ENCODE assay signal across 8 mouse cellular contexts in the genomic region with DNA sequence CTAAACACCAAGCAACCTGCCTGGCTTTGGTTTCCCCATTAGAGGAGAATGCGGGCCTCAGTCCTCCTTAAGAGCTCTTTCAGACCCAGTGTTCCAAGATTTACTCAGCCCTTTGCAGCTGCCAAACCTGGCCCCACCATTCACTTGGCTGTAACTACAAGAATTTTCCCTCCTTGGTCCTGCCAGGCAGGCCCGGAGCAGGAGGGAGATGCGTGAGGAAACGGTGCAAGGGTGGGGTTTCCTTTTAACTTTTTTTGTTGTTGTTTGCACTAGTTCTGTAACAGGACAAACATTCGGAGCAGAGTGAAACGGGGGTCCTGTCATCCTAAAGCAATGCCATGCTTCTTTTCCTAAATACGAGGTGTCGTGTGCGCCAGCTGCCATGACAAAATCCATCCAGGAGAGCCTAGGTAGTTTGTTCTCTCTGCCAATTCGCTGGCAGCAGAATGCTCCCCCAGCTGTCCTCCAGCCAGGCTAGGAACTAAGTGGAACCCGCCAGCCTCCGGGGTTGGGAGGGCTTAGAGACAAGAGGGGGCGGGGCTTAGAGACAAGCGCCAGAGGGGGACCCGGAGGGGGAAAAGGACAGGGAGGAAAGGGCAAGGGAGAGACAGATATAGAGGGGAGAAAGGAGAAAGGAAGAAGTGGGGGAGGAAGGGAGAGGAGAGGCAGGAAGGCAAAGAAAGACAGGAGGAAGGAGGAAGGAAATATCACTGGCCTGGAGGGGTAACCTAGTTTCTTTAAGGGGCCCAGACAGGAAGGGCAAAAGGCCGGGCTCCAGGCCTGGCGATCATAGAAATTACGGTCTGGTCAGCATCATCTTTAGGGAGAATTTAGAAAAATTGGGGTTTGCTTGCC. TPM values are rescaled to one million over a fixed set of nuclear protein-coding genes. Genes with fewer than 3 reads are reported as not detected.
DNase-seq lines count a peak whose midpoint lies in the region; ATAC-seq and TF ChIP-seq lines count a peak whose summit lies in the region.

No protein-coding gene starts in this region.

- 37% methylated on average over 18 of the region's 18 CpGs for whole genome bisulfite sequencing in hindbrain, embryonic 12.5 days
- WGBS in limb, embryonic 15.5 days, result 19% methylated on average over 18 of the region's 18 CpGs
- WGBS in midbrain, embryonic 12.5 days, result 42% methylated on average over 18 of the region's 18 CpGs
- WGBS in stomach, postnatal 0 days, result 16% methylated on average over 18 of the region's 18 CpGs

- no peaks in the 10 kb centered on the region for H3K27me3 ChIP-seq in hindbrain, embryonic 12.5 days
- H3K27me3 ChIP-seq in limb, embryonic 15.5 days, result no peaks in the 10 kb centered on the region
- H3K27me3 ChIP-seq in midbrain, embryonic 12.5 days, result no peaks in the 10 kb centered on the region
- no peaks in the 10 kb centered on the region for H3K27me3 ChIP-seq in stomach, postnatal 0 days (ENCODE audit: control insufficient read depth, insufficient read depth, low read length)

- peak overlapping the region; percentile 23; the same call in 1 of the 2 replicates for H3K4me2 ChIP-seq in hindbrain, embryonic 12.5 days (replicated peaks)
- H3K4me2 ChIP-seq in limb, embryonic 15.5 days, result peak overlapping the region; percentile 28
- H3K4me2 ChIP-seq in midbrain, embryonic 12.5 days (replicated peaks), result peak overlapping the region; percentile 25
- peak overlapping the region; percentile 24 for H3K4me2 ChIP-seq in stomach, postnatal 0 days (replicated peaks; ENCODE audit: low read depth)

- peak; percentile 37 for TF ChIP-seq EP300 in stomach, postnatal 0 days (optimal IDR thresholded peaks at IDR 0.05)

- H3K27ac ChIP-seq in bone marrow macrophage, adult 2 months (ENCODE audit: insufficient read depth, low read depth, low read length), result peak overlapping the region; percentile 51
- no peak overlapping the region for H3K27ac ChIP-seq in hindbrain, embryonic 12.5 days
- H3K27ac ChIP-seq in limb, embryonic 15.5 days, result peak overlapping the region; percentile 91
- H3K27ac ChIP-seq in midbrain, embryonic 12.5 days (replicated peaks), result no peak overlapping the region
- peak overlapping the region; percentile 86 for H3K27ac ChIP-seq in stomach, postnatal 0 days (replicated peaks)

- H3K9me3 ChIP-seq in hindbrain, embryonic 12.5 days (replicated peaks), result no peaks in the 10 kb centered on the region
- no peaks in the 10 kb centered on the region for H3K9me3 ChIP-seq in limb, embryonic 15.5 days
- no peaks in the 10 kb centered on the region for H3K9me3 ChIP-seq in midbrain, embryonic 12.5 days
- no peaks in the 10 kb centered on the region for H3K9me3 ChIP-seq in stomach, postnatal 0 days (ENCODE audit: control insufficient read depth, low read length)

- TF ChIP-seq POLR2A in bone marrow macrophage, adult 2 months (IDR thresholded peaks at IDR 0.05; ENCODE audit: borderline replicate concordance, low read depth, low read length), result no peak

- no peak overlapping the region for H3K9ac ChIP-seq in hindbrain, embryonic 12.5 days
- no peak overlapping the region for H3K9ac ChIP-seq in limb, embryonic 15.5 days
- H3K9ac ChIP-seq in midbrain, embryonic 12.5 days (replicated peaks), result no peak overlapping the region
- no peak overlapping the region for H3K9ac ChIP-seq in stomach, postnatal 0 days (ENCODE audit: low read length)

- DNase-seq in MN1 (ENCODE audit: low spot score), result peak; percentile 73
- peak; percentile 78 for DNase-seq in gastrocnemius, adult 18-20 months (ENCODE audit: low spot score)
- DNase-seq in stomach, postnatal 0 days (ENCODE audit: low spot score), result peak; percentile 53

- peaks cover 38% of the 10 kb centered on the region for H3K4me1 ChIP-seq in bone marrow macrophage, adult 2 months (ENCODE audit: control insufficient read depth, insufficient read depth, low read length)
- peaks cover 19% of the 10 kb centered on the region for H3K4me1 ChIP-seq in hindbrain, embryonic 12.5 days
- peaks cover 52% of the 10 kb centered on the region for H3K4me1 ChIP-seq in limb, embryonic 15.5 days
- peaks cover 15% of the 10 kb centered on the region for H3K4me1 ChIP-seq in midbrain, embryonic 12.5 days
- H3K4me1 ChIP-seq in stomach, postnatal 0 days (replicated peaks; ENCODE audit: control insufficient read depth, insufficient read depth), result peaks cover 3% of the 10 kb centered on the region; the same call in 1 of the 2 replicates

- H3K36me3 ChIP-seq in hindbrain, embryonic 12.5 days, result no peaks in the 10 kb centered on the region
- H3K36me3 ChIP-seq in limb, embryonic 15.5 days, result no peaks in the 10 kb centered on the region
- no peaks in the 10 kb centered on the region for H3K36me3 ChIP-seq in midbrain, embryonic 12.5 days
- H3K36me3 ChIP-seq in stomach, postnatal 0 days (ENCODE audit: control insufficient read depth, insufficient read depth, low read length), result no peaks in the 10 kb centered on the region

- H3K4me3 ChIP-seq in bone marrow macrophage, adult 2 months (ENCODE audit: insufficient read depth, low read length), result peak overlapping the region; percentile 2; the same call in 1 of the 2 replicates
- no peak overlapping the region for H3K4me3 ChIP-seq in hindbrain, embryonic 12.5 days
- H3K4me3 ChIP-seq in limb, embryonic 15.5 days, result no peak overlapping the region
- H3K4me3 ChIP-seq in midbrain, embryonic 12.5 days, result no peak overlapping the region
- H3K4me3 ChIP-seq in stomach, postnatal 0 days (ENCODE audit: low read depth, low read length), result no peak overlapping the region

- no peak for TF ChIP-seq CTCF in bone marrow macrophage, adult 2 months (IDR thresholded peaks at IDR 0.05; ENCODE audit: low read depth, low read length)
- TF ChIP-seq CTCF in stomach, postnatal 0 days (IDR thresholded peaks at IDR 0.05; ENCODE audit: low read depth), result 0 out of 2 replicates have a peak, but pooled peaks have one; percentile 1

- ATAC-seq in hindbrain, embryonic 12.5 days (ENCODE audit: low FRiP score), result no peak
- peak; percentile 62 for ATAC-seq in limb, embryonic 15.5 days (ENCODE audit: insufficient number of reproducible peaks, low FRiP score, low TSS enrichment, low read depth)
- peak; percentile 70 for ATAC-seq in midbrain, embryonic 12.5 days (ENCODE audit: low FRiP score, low read depth)
- ATAC-seq in stomach, postnatal 0 days (ENCODE audit: low FRiP score, low TSS enrichment), result peak; percentile 50; the same call in 1 of the 2 replicates
- ATAC-seq in activated CD4-positive, CD25-positive, alpha-beta regulatory T cell, adult 4 months, result no peak

RNA-seq across cellular contexts. Expression of a gene that starts 48.9 kb away (rescaled TPM):
- 1.2 and 1.8 TPM in 2 replicates for polyA plus RNA-seq in bone marrow macrophage, adult 2 months (2012; ENCODE audit: insufficient read depth, insufficient read length, missing spikeins)
- 10 to 100 TPM; 34.2 to 53.9 TPM for total RNA-seq in gastrocnemius, adult 18-20 months (2021)
- 31.5 and 37.6 TPM in 2 replicates for polyA plus RNA-seq in hindbrain, embryonic 12.5 days (2016; fragmentation: Nextera tagmentation; extraction: Ambion mirVana)
- 90.5 and 109 TPM in 2 replicates for polyA plus RNA-seq in limb, embryonic 15.5 days (2015; fragmentation: Nextera tagmentation; extraction: Ambion mirVana)
- polyA plus RNA-seq in midbrain, embryonic 12.5 days (2016; fragmentation: Nextera tagmentation; extraction: Ambion mirVana), result 22.3 and 24.7 TPM in 2 replicates
- polyA plus RNA-seq in stomach, postnatal 0 days (2015; fragmentation: Nextera tagmentation; extraction: Ambion mirVana), result 126 and 137 TPM in 2 replicates
- polyA plus RNA-seq in activated CD4-positive, CD25-positive, alpha-beta regulatory T cell, adult 4 months (2017; shearing (Covaris generic)), result 1 to 10 TPM; 1.6 to 1.8 TPM

Comparison
In these comparisons a context has a peak if more than half of its experiments do, and no peak if none do; other contexts are left out.
1. H3K27ac ChIP-seq: peak in bone marrow macrophage, adult 2 months (single experiment), limb, embryonic 15.5 days (single experiment) and stomach, postnatal 0 days (single experiment); none in hindbrain, embryonic 12.5 days (single experiment) and midbrain, embryonic 12.5 days (single experiment).
2. ATAC-seq: peak in limb, embryonic 15.5 days (single experiment), midbrain, embryonic 12.5 days (single experiment) and stomach, postnatal 0 days (single experiment); none in hindbrain, embryonic 12.5 days (single experiment) and activated CD4-positive, CD25-positive, alpha-beta regulatory T cell, adult 4 months (single experiment).
3. Peak in every context shown above with its lines, with median percentiles within 50 percentile points of each other: DNase-seq and H3K4me2 ChIP-seq.